Mouse (Mus musculus): ENCODE results near the gene Tpcn2. TPM values are rescaled to one million over a fixed set of nuclear protein-coding genes. Genes with fewer than 3 reads are reported as not detected.
A peak's percentile ranks its signal among the peaks of the same experiment; 100 is the strongest.

Gene Tpcn2
- polyA plus RNA-seq, 1 experiment from 2014 or later = 9.1 TPM

GRCm38 (mm10) chr7:145234841-145235790 is 48.7 kb downstream of the Tpcn2 start:
- no peaks in the 10 kb centered on the region for H3K9me3 ChIP-seq
- no peaks in the 10 kb centered on the region for H3K36me3 ChIP-seq
- no peak overlapping the region for H3K4me3 ChIP-seq (replicated peaks)
- H3K9ac ChIP-seq = no peak overlapping the region
- no peak overlapping the region for H3K27ac ChIP-seq
- no peak overlapping the region for H3K4me2 ChIP-seq
- 69% methylated on average over 10 of the region's 10 CpGs for WGBS
- H3K4me1 ChIP-seq = no peaks in the 10 kb centered on the region
- no peak for ATAC-seq (ENCODE audit: insufficient read depth, low FRiP score, low read depth)
- H3K27me3 ChIP-seq (replicated peaks) = no peaks in the 10 kb centered on the region

- Histone ChIP-seq H3K9ac (no peak overlapping the region), H3K4me2 (no peak overlapping the region), H3K27me3 (replicated peaks) (no peaks in the 10 kb centered on the region), H3K4me3 (replicated peaks) (no peak overlapping the region), H3K9me3 (no peaks in the 10 kb centered on the region), H3K27ac (no peak overlapping the region), H3K4me1 (no peaks in the 10 kb centered on the region), H3K36me3 (no peaks in the 10 kb centered on the region)
- WGBS = 63% methylated on average over 9 of the region's 9 CpGs
- ATAC-seq (ENCODE audit: insufficient read depth, low FRiP score, low read depth) = 0 out of 2 replicates have a peak, but pooled peaks have one; percentile 35
These were observed 52.2 kb downstream of the Tpcn2 start for GRCm38 (mm10) chr7:145231659-145232058.

- H3K27ac ChIP-seq = no peak overlapping the region
- no peak for ATAC-seq (ENCODE audit: insufficient read depth, low FRiP score, low read depth)
- no peaks in the 10 kb centered on the region for H3K9me3 ChIP-seq
- H3K9ac ChIP-seq = no peak overlapping the region
- peaks cover 13% of the 10 kb centered on the region for H3K4me1 ChIP-seq
- no peaks in the 10 kb centered on the region for H3K36me3 ChIP-seq
- 85% methylated on average over 6 of the region's 6 CpGs for WGBS
- no peak overlapping the region for H3K4me2 ChIP-seq
- H3K27me3 ChIP-seq (replicated peaks) = no peaks in the 10 kb centered on the region
- H3K4me3 ChIP-seq (replicated peaks) = no peak overlapping the region
These were observed 57.2 kb downstream of the Tpcn2 start for GRCm38 (mm10) chr7:145226641-145227040.

- H3K4me1 ChIP-seq = peaks cover 16% of the 10 kb centered on the region
- 86% methylated on average over 6 of the region's 6 CpGs for WGBS
- H3K36me3 ChIP-seq = no peaks in the 10 kb centered on the region
- no peak overlapping the region for H3K4me3 ChIP-seq (replicated peaks)
- H3K9ac ChIP-seq = no peak overlapping the region
- no peak for ATAC-seq (ENCODE audit: insufficient read depth, low FRiP score, low read depth)
- H3K4me2 ChIP-seq = no peak overlapping the region
- no peaks in the 10 kb centered on the region for H3K27me3 ChIP-seq (replicated peaks)
- no peaks in the 10 kb centered on the region for H3K9me3 ChIP-seq
- H3K27ac ChIP-seq = no peak overlapping the region
These were observed 58.2 kb downstream of the Tpcn2 start for GRCm38 (mm10) chr7:145225626-145226025.

GRCm38 (mm10) chr7:145221841-145222689 is 61.7 kb downstream of the Tpcn2 start:
- H3K4me1 ChIP-seq = peaks cover 16% of the 10 kb centered on the region
- no peaks in the 10 kb centered on the region for H3K27me3 ChIP-seq (replicated peaks)
- no peaks in the 10 kb centered on the region for H3K36me3 ChIP-seq
- no peak overlapping the region for H3K9ac ChIP-seq
- no peaks in the 10 kb centered on the region for H3K9me3 ChIP-seq
- no peak overlapping the region for H3K4me2 ChIP-seq
- peak overlapping the region; percentile 78 for H3K27ac ChIP-seq
- WGBS = 8% methylated on average over 2 of the region's 2 CpGs
- peak; percentile 92 for ATAC-seq (ENCODE audit: insufficient read depth, low FRiP score, low read depth)
- no peak overlapping the region for H3K4me3 ChIP-seq (replicated peaks)

GRCm38 (mm10) chr7:145221346-145221745 is 62.5 kb downstream of the Tpcn2 start:
- Histone ChIP-seq H3K27me3 (replicated peaks) (no peaks in the 10 kb centered on the region), H3K27ac (peak overlapping the region; percentile 78), H3K9me3 (no peaks in the 10 kb centered on the region), H3K4me1 (peaks cover 16% of the 10 kb centered on the region), H3K9ac (no peak overlapping the region), H3K36me3 (no peaks in the 10 kb centered on the region), H3K4me2 (no peak overlapping the region), H3K4me3 (replicated peaks) (no peak overlapping the region)
- ATAC-seq (ENCODE audit: insufficient read depth, low FRiP score, low read depth) = no peak
- WGBS = 40% methylated on average over 2 of the region's 2 CpGs

- Histone ChIP-seq H3K4me3 (replicated peaks) (no peak overlapping the region), H3K9me3 (no peaks in the 10 kb centered on the region), H3K4me2 (no peak overlapping the region), H3K4me1 (peaks cover 16% of the 10 kb centered on the region), H3K36me3 (no peaks in the 10 kb centered on the region), H3K9ac (no peak overlapping the region), H3K27me3 (replicated peaks) (no peaks in the 10 kb centered on the region), H3K27ac (no peak overlapping the region)
- 77% methylated on average over 9 of the region's 9 CpGs for WGBS
- no peak for ATAC-seq (ENCODE audit: insufficient read depth, low FRiP score, low read depth)
These were observed 64.4 kb downstream of the Tpcn2 start for GRCm38 (mm10) chr7:145219420-145219831.

- WGBS = 48% methylated on average over 1 of the region's 1 CpGs
- no peaks in the 10 kb centered on the region for H3K9me3 ChIP-seq
- H3K27ac ChIP-seq = no peak overlapping the region
- no peak overlapping the region for H3K4me3 ChIP-seq (replicated peaks)
- no peaks in the 10 kb centered on the region for H3K27me3 ChIP-seq (replicated peaks)
- ATAC-seq (ENCODE audit: insufficient read depth, low FRiP score, low read depth) = no peak
- H3K9ac ChIP-seq = no peak overlapping the region
- peaks cover 10% of the 10 kb centered on the region; the same call in 1 of the 2 replicates for H3K4me1 ChIP-seq
- no peaks in the 10 kb centered on the region for H3K36me3 ChIP-seq
- H3K4me2 ChIP-seq = no peak overlapping the region
These were observed 67.2 kb downstream of the Tpcn2 start for GRCm38 (mm10) chr7:145216591-145216990.

GRCm38 (mm10) chr7:145215476-145215875 is 68.3 kb downstream of the Tpcn2 start:
- Histone ChIP-seq H3K36me3 (no peaks in the 10 kb centered on the region), H3K27ac (no peak overlapping the region), H3K27me3 (replicated peaks) (no peaks in the 10 kb centered on the region), H3K4me1 (peaks cover 10% of the 10 kb centered on the region; the same call in 1 of the 2 replicates), H3K9me3 (no peaks in the 10 kb centered on the region), H3K9ac (no peak overlapping the region), H3K4me3 (replicated peaks) (no peak overlapping the region), H3K4me2 (no peak overlapping the region)
- WGBS = 83% methylated on average over 4 of the region's 4 CpGs
- ATAC-seq (ENCODE audit: insufficient read depth, low FRiP score, low read depth) = no peak

- 26% methylated on average over 14 of the region's 14 CpGs for WGBS
- no peaks in the 10 kb centered on the region for H3K9me3 ChIP-seq
- no peak overlapping the region for H3K9ac ChIP-seq
- 0 out of 2 replicates have a peak overlapping the region, but pooled peaks have one; percentile 31 for H3K27ac ChIP-seq
- 0 out of 2 replicates have a peak, but pooled peaks have one; percentile 41 for ATAC-seq (ENCODE audit: insufficient read depth, low FRiP score, low read depth)
- H3K4me1 ChIP-seq = peaks cover 12% of the 10 kb centered on the region
- H3K36me3 ChIP-seq = no peaks in the 10 kb centered on the region
- no peaks in the 10 kb centered on the region for H3K27me3 ChIP-seq (replicated peaks)
- no peak overlapping the region for H3K4me3 ChIP-seq (replicated peaks)
- no peak overlapping the region for H3K4me2 ChIP-seq
These were observed 71.8 kb downstream of the Tpcn2 start for GRCm38 (mm10) chr7:145211680-145212659.

- Histone ChIP-seq H3K9ac (no peak overlapping the region), H3K4me3 (replicated peaks) (no peak overlapping the region), H3K4me2 (no peak overlapping the region), H3K27ac (no peak overlapping the region), H3K9me3 (no peaks in the 10 kb centered on the region), H3K27me3 (replicated peaks) (no peaks in the 10 kb centered on the region), H3K36me3 (no peaks in the 10 kb centered on the region), H3K4me1 (peaks cover 26% of the 10 kb centered on the region)
- no peak for ATAC-seq (ENCODE audit: insufficient read depth, low FRiP score, low read depth)
- 57% methylated on average over 4 of the region's 4 CpGs for WGBS
These were observed 73.2 kb downstream of the Tpcn2 start for GRCm38 (mm10) chr7:145210477-145211070.

All from stomach, embryonic 15.5 days (tissue).